Mouse (Mus musculus) myocyte (in vitro differentiated cells): Measurements from ENCODE around the gene Acox1.

Experiments
- POLR2A ChIP-seq: IDR thresholded peaks from one replicate; pipeline ENCODE4 v1.6.1; 2011; ENCODE audit warnings: low read depth, mild to moderate bottlenecking, control low read depth, moderate library complexity; ENCODE audit not compliant: insufficient read length
- USF1 ChIP-seq: IDR thresholded peaks from one replicate; pipeline ENCODE4 v1.6.1; 2011; ENCODE audit warnings: low read depth, mild to moderate bottlenecking, control low read depth, moderate library complexity

GRCm38 (mm10) chr11:116216549-116216948, 17.7 kb upstream of the Acox1 start:
- TF ChIP-seq USF1 (no peak), POLR2A (no peak)
